Mouse (Mus musculus): ENCODE data around the gene Sgcd. TPM values are rescaled to one million over a fixed set of nuclear protein-coding genes. Genes with fewer than 3 reads are reported as not detected.

The Sgcd gene
- polyA plus RNA-seq, 1 experiment from 2014 or later, result 3.0 TPM

- Histone ChIP-seq H3K9me3 (ENCODE audit: control insufficient read depth, low read length) (no peaks in the 10 kb centered on the region), H3K36me3 (ENCODE audit: control insufficient read depth, insufficient read depth, low read length) (no peaks in the 10 kb centered on the region), H3K27ac (ENCODE audit: low read length) (no peak overlapping the region), H3K27me3 (ENCODE audit: control insufficient read depth, insufficient read depth, low read depth, low read length) (no peaks in the 10 kb centered on the region), H3K4me3 (ENCODE audit: low read length) (no peak overlapping the region), H3K4me2 (ENCODE audit: low read depth, low read length) (no peak overlapping the region), H3K4me1 (replicated peaks; ENCODE audit: control insufficient read depth, insufficient read depth, low read length) (no peaks in the 10 kb centered on the region), H3K9ac (ENCODE audit: low read length) (no peak overlapping the region)
- ATAC-seq (ENCODE audit: low read depth), result no peak
Observed at GRCm38 (mm10) chr11:47014278-47014677, 974.5 kb downstream of the Sgcd start.

GRCm38 (mm10) chr11:47010166-47010565 is 978.6 kb downstream of the Sgcd start:
- Histone ChIP-seq H3K9ac (ENCODE audit: low read length) (no peak overlapping the region), H3K9me3 (ENCODE audit: control insufficient read depth, low read length) (no peaks in the 10 kb centered on the region), H3K36me3 (ENCODE audit: control insufficient read depth, insufficient read depth, low read length) (no peaks in the 10 kb centered on the region), H3K27ac (ENCODE audit: low read length) (no peak overlapping the region), H3K4me1 (replicated peaks; ENCODE audit: control insufficient read depth, insufficient read depth, low read length) (no peaks in the 10 kb centered on the region), H3K4me3 (ENCODE audit: low read length) (no peak overlapping the region), H3K27me3 (ENCODE audit: control insufficient read depth, insufficient read depth, low read depth, low read length) (no peaks in the 10 kb centered on the region), H3K4me2 (ENCODE audit: low read depth, low read length) (no peak overlapping the region)
- no peak for ATAC-seq (ENCODE audit: low read depth)

- Histone ChIP-seq H3K36me3 (ENCODE audit: control insufficient read depth, insufficient read depth, low read length) (no peaks in the 10 kb centered on the region), H3K27me3 (ENCODE audit: control insufficient read depth, insufficient read depth, low read depth, low read length) (no peaks in the 10 kb centered on the region), H3K4me3 (ENCODE audit: low read length) (no peak overlapping the region), H3K4me2 (ENCODE audit: low read depth, low read length) (no peak overlapping the region), H3K9ac (ENCODE audit: low read length) (no peak overlapping the region), H3K27ac (ENCODE audit: low read length) (no peak overlapping the region), H3K4me1 (replicated peaks; ENCODE audit: control insufficient read depth, insufficient read depth, low read length) (no peaks in the 10 kb centered on the region), H3K9me3 (ENCODE audit: control insufficient read depth, low read length) (no peaks in the 10 kb centered on the region)
- no peak for ATAC-seq (ENCODE audit: low read depth)
- WGBS, result 38% methylated on average over 1 of the region's 1 CpGs
Observed at GRCm38 (mm10) chr11:47005301-47005875, 983.4 kb downstream of the Sgcd start.

GRCm38 (mm10) chr11:46939311-46939710 is 1049.5 kb downstream of the Sgcd start:
- Histone ChIP-seq H3K4me2 (ENCODE audit: low read depth, low read length) (no peak overlapping the region), H3K4me1 (replicated peaks; ENCODE audit: control insufficient read depth, insufficient read depth, low read length) (no peaks in the 10 kb centered on the region), H3K9ac (ENCODE audit: low read length) (no peak overlapping the region), H3K4me3 (ENCODE audit: low read length) (no peak overlapping the region), H3K36me3 (ENCODE audit: control insufficient read depth, insufficient read depth, low read length) (no peaks in the 10 kb centered on the region), H3K27ac (ENCODE audit: low read length) (no peak overlapping the region), H3K9me3 (ENCODE audit: control insufficient read depth, low read length) (no peaks in the 10 kb centered on the region), H3K27me3 (ENCODE audit: control insufficient read depth, insufficient read depth, low read depth, low read length) (no peaks in the 10 kb centered on the region)
- ATAC-seq (ENCODE audit: low read depth), result no peak
- WGBS, result 39% methylated on average over 4 of the region's 4 CpGs

GRCm38 (mm10) chr11:46924946-46925345 is 1063.8 kb downstream of the Sgcd start:
- WGBS, result 24% methylated on average over 1 of the region's 1 CpGs
- Histone ChIP-seq H3K27ac (ENCODE audit: low read length) (peak overlapping the region; percentile 10; the same call in 1 of the 2 replicates), H3K4me3 (ENCODE audit: low read length) (no peak overlapping the region), H3K27me3 (ENCODE audit: control insufficient read depth, insufficient read depth, low read depth, low read length) (no peaks in the 10 kb centered on the region), H3K9ac (ENCODE audit: low read length) (no peak overlapping the region), H3K36me3 (ENCODE audit: control insufficient read depth, insufficient read depth, low read length) (no peaks in the 10 kb centered on the region), H3K4me1 (replicated peaks; ENCODE audit: control insufficient read depth, insufficient read depth, low read length) (no peaks in the 10 kb centered on the region), H3K9me3 (ENCODE audit: control insufficient read depth, low read length) (no peaks in the 10 kb centered on the region), H3K4me2 (ENCODE audit: low read depth, low read length) (no peak overlapping the region)
- no peak for ATAC-seq (ENCODE audit: low read depth)

- H3K4me3 ChIP-seq (ENCODE audit: low read length), result no peak overlapping the region
- H3K4me2 ChIP-seq (ENCODE audit: low read depth, low read length), result no peak overlapping the region
- H3K9me3 ChIP-seq (ENCODE audit: control insufficient read depth, low read length), result no peaks in the 10 kb centered on the region
- H3K4me1 ChIP-seq (replicated peaks; ENCODE audit: control insufficient read depth, insufficient read depth, low read length), result no peaks in the 10 kb centered on the region
- H3K9ac ChIP-seq (ENCODE audit: low read length), result no peak overlapping the region
- no peaks in the 10 kb centered on the region for H3K36me3 ChIP-seq (ENCODE audit: control insufficient read depth, insufficient read depth, low read length)
- no peak overlapping the region for H3K27ac ChIP-seq (ENCODE audit: low read length)
- no peak for ATAC-seq (ENCODE audit: low read depth)
- no peaks in the 10 kb centered on the region for H3K27me3 ChIP-seq (ENCODE audit: control insufficient read depth, insufficient read depth, low read depth, low read length)
- WGBS, result 92% methylated on average over 1 of the region's 1 CpGs
Observed at GRCm38 (mm10) chr11:46920244-46920643, 1068.5 kb downstream of the Sgcd start.

GRCm38 (mm10) chr11:46912656-46913237 is 1076.0 kb downstream of the Sgcd start:
- H3K36me3 ChIP-seq (ENCODE audit: control insufficient read depth, insufficient read depth, low read length), result no peaks in the 10 kb centered on the region
- H3K9me3 ChIP-seq (ENCODE audit: control insufficient read depth, low read length), result no peaks in the 10 kb centered on the region
- H3K4me2 ChIP-seq (ENCODE audit: low read depth, low read length), result no peak overlapping the region
- H3K4me3 ChIP-seq (ENCODE audit: low read length), result no peak overlapping the region
- no peaks in the 10 kb centered on the region for H3K27me3 ChIP-seq (ENCODE audit: control insufficient read depth, insufficient read depth, low read depth, low read length)
- H3K4me1 ChIP-seq (replicated peaks; ENCODE audit: control insufficient read depth, insufficient read depth, low read length), result no peaks in the 10 kb centered on the region
- ATAC-seq (ENCODE audit: low read depth), result no peak
- H3K27ac ChIP-seq (ENCODE audit: low read length), result no peak overlapping the region
- no peak overlapping the region for H3K9ac ChIP-seq (ENCODE audit: low read length)
- 69% methylated on average over 5 of the region's 5 CpGs for WGBS

GRCm38 (mm10) chr11:46904281-46904680 is 1084.5 kb downstream of the Sgcd start:
- H3K4me1 ChIP-seq (replicated peaks; ENCODE audit: control insufficient read depth, insufficient read depth, low read length), result no peaks in the 10 kb centered on the region

GRCm38 (mm10) chr11:46889093-46889492 is 1099.7 kb downstream of the Sgcd start:
- no peaks in the 10 kb centered on the region for H3K27me3 ChIP-seq (ENCODE audit: control insufficient read depth, insufficient read depth, low read depth, low read length)
- no peak overlapping the region for H3K4me3 ChIP-seq (ENCODE audit: low read length)
- ATAC-seq (ENCODE audit: low read depth), result no peak
- WGBS, result 63% methylated on average over 3 of the region's 3 CpGs
- H3K9ac ChIP-seq (ENCODE audit: low read length), result no peak overlapping the region
- H3K4me2 ChIP-seq (ENCODE audit: low read depth, low read length), result no peak overlapping the region
- no peaks in the 10 kb centered on the region for H3K9me3 ChIP-seq (ENCODE audit: control insufficient read depth, low read length)
- H3K36me3 ChIP-seq (ENCODE audit: control insufficient read depth, insufficient read depth, low read length), result no peaks in the 10 kb centered on the region
- H3K4me1 ChIP-seq (replicated peaks; ENCODE audit: control insufficient read depth, insufficient read depth, low read length), result no peaks in the 10 kb centered on the region
- no peak overlapping the region for H3K27ac ChIP-seq (ENCODE audit: low read length)

More at GRCm38 (mm10) chr11:46904281-46904680, 1084.5 kb downstream of the Sgcd start:
- Histone ChIP-seq H3K9ac (ENCODE audit: low read length) (no peak overlapping the region), H3K4me2 (ENCODE audit: low read depth, low read length) (no peak overlapping the region), H3K36me3 (ENCODE audit: control insufficient read depth, insufficient read depth, low read length) (no peaks in the 10 kb centered on the region), H3K27me3 (ENCODE audit: control insufficient read depth, insufficient read depth, low read depth, low read length) (no peaks in the 10 kb centered on the region), H3K9me3 (ENCODE audit: control insufficient read depth, low read length) (no peaks in the 10 kb centered on the region), H3K4me3 (ENCODE audit: low read length) (no peak overlapping the region), H3K27ac (ENCODE audit: low read length) (no peak overlapping the region)
- ATAC-seq (ENCODE audit: low read depth), result no peak
- WGBS, result 75% methylated on average over 1 of the region's 1 CpGs

All from lung, embryonic 16.5 days (tissue).